Mouse (Mus musculus) CD4-positive helper T cell, adult 2 months (primary cell): Measurements from ENCODE around the gene Raf1.
A peak's percentile ranks its signal among the peaks of the same experiment; 100 is the strongest.
"Not testable (repeated sequence)": the region's sequence is repeated elsewhere in the genome, so short reads cannot be mapped to it uniquely, and the experiment has no call there.

Source experiments
- DNase-seq: peaks from one replicate; pipeline ENCODE4 v3.0.0-alpha.2; 2012; ENCODE audit warnings: low read depth, missing footprints, low spot score

Gene Raf1

DNA sequence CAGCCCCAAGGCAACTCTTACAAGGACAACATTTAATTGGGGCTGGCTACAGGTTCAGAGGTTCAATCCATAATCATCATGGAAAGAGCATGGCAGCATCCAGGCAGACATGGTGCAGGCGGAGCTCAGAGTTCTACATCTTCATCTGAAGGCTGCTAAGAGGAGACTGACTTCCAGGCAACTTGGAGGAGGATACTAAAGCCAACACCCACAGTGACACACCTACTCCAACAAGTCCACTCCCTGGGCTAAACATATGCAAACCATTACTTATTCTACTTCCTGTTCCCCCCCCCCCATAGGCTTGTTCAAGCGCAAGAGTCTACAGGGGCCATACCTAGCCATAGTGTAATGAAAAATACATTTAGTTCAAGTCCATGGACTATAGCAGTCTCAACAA is 7.8 kb upstream of the Raf1 start:
- DNase-seq, result no peak

DNA sequence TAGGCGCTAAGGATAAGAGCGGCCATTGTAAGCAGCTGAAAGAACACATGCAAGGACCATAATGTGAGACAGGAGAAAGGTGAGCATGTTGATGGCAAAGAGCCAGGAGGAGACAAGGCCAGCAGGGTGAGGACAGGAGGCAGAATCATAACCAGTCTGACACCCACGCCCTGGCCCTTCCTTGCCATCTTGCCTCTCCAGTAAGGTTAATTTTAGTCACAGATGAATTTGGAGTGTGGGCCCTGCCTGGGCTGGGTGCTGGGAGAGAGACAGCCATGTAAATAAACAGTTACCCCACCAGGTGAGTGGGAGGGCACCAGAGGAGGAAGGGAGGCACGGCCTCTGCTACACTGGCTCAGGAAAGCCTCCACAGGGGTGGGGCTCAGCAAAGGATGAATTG is 4.6 kb upstream of the Raf1 start:
- no peak for DNase-seq

DNA sequence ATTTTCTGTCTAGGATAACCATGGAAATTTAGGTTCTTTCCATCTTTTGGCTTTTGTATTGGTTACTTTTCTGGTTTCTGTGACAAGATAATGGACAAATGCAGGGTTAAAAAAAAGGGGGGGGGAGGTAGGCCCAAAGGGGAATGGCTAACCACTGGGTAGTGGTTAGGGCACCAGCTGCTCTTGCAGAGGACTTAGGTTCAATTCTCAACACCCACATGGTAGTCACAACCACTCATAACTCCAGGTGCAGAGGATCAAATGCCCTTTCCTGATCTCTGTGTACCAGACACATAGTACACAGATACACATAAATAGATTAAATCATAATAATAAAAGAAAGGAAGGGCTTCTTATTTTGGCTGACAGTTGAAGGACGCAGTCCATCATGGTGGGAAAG is 1.6 kb upstream of the Raf1 start:
- DNase-seq, result peak; percentile 58

DNA sequence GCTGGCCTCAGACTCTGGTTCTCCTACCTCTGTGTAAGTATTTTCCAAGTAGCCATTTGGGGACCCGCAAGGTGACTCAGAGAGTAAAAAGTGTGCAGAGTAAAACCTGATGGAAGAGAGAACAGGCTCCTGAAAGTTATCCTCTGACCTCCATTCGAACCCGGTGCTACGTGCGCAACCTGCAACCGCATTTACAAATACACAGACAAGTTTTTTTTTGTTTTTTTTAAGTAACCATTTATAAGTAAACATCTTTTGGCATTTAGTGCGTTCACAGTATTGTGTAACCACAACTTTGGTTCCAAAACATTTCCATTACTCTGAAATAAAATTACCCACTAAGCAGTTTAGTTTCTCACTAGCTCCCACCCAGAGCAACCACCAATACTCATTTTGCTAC is 1.0 kb upstream of the Raf1 start:
- DNase-seq, result peak; percentile 82

DNA sequence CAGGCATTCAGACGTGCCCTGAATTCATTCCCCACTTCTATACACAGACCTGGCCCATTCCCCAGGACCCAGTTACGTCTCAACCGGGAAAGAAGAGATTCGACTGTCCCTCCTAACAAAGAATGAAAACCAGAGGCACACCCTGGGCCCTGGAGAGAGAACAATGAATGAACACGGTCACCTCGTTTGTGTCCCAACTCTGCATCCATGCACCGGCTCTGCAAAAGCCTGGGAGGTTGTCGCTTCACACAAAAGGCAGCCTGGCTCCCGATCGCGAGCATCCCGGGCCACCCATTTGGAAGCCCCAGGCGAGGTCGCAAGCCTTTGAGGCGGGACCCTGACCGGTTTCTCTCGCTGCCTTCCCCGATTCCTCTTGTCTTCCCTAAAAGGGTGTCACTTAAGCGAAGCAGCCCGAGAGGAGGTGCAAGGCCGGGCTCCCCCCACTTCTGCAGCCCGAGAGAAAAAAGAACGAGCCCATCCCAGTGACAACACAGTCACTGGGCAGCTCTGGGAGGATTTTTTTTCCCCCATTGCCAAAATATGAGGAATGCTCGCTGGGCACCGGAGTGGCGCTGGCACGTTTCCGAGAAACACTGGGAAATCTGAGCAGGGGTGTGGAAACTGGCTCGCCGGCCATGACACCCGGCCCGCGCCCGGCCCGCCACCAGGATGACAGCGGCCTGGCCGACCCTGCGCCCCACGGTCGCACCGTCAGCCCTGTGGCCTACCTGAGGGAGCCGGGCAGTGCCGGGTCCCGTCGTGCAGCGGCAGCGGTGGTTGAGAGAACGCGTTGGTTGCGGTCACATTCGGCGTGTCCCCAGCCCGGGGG is 713 bp downstream of the Raf1 start:
- peak; percentile 54 for DNase-seq

DNA sequence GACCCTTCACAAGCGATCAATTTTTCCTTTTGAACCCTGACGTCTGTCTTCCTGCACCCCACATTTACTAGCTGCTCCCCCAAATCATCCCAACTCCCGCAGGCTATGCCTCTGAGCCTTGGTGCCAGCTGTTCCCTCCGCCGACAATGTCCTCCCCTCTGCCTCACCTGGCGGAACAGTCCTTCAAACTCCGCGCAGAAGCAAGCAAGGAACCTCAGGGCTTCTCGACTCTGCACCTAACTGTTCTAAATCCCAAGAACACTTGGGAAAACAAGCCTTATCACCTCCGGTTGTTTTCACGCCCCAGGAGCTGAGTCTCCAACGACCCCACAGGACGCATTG is 1.3 kb downstream of the Raf1 start:
- no peak for DNase-seq

DNA sequence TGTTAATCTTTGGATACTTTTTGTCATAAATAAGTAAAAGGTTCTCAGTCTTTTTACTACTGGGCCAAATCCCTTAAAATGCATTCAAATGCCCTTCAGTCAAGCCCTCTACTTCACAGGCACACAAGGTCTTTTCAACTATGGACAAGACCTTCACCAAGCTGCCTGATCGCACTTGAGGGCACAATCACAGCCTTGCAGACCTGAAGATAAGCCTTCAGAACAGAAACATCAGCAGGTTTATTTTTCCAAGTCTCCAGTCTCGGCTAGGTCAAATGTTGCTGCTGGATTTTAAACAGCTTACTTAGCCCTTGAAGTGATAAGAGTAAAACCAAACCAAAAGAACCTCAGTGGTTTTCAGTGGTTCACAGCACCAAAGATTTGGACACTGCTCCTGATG is 2.1 kb downstream of the Raf1 start:
- DNase-seq, result no peak

DNA sequence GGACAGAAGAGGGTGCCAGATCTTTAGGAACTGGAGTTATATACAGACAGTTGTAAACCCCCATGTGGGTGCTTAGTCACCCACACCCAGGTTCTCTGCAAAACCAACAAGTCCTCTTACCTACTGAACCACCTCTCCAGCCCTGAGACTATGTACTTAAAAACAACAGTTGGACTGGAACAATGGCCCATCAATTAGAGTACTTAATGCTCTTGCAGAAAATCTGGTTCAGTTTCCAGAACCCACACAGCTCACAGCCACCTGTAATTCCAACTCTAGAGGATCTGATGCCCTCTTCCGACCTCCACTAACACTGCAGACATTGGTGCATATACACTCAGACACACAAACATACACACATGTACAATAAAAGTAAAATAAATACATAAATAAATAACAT is 3.7 kb downstream of the Raf1 start:
- no peak for DNase-seq

DNA sequence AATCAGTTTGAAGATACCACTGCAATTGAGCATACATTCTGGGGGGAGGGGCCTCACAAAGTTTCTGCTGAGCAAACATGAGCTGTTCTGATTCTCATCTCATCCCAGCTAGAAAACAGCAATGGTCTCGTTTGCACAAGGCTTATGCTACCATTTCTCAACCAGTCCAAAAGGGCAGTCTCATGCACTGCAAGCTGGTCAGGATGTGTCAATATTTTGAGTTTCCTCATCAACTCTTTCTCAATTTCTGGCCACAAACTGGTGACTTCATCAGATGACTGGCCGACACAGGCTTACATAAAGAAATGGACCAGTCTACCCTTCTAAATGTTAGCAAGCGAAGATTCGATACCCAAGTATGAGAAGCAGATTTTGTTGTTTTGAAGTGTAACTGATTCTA is 9.8 kb downstream of the Raf1 start:
- DNase-seq, result no peak

DNA sequence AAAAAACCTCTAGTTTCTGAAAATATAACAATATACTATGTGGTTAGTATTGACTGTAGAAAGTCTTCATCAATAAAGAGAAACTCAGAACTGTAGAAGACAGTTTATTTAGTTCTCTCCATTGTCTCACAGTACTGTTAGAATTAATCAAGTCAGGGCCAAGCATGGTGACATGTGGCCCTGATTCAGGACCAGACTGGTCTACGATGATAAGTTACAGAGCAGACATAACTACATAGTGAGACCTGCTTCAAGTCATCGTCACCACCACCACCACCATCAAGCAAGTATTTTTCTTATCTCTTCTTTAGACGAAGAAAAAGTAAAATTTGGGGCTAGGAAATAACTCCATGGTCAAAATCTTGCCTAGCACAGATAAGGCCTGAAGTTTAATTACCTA is 12.2 kb downstream of the Raf1 start:
- DNase-seq, result no peak

DNA sequence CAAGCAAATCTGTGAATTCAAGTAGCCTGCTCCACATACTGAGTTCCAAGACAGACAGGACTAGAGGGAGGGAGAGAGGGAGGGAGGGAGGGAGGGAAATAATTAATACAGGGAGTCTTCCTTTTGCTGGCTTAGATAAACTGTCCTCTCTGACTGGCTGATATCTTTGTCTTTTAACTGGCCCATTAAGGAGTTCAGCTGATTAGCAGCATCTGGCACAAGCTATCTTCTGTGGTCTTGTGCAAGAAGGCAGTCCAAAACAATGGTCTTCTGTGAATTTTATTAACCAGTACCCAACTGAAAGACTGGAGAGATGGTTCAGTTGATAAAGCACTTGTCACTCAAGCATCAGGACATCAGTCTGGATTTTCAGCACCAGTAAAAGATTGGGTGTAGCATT is 17.6 kb downstream of the Raf1 start:
- no peak for DNase-seq

DNA sequence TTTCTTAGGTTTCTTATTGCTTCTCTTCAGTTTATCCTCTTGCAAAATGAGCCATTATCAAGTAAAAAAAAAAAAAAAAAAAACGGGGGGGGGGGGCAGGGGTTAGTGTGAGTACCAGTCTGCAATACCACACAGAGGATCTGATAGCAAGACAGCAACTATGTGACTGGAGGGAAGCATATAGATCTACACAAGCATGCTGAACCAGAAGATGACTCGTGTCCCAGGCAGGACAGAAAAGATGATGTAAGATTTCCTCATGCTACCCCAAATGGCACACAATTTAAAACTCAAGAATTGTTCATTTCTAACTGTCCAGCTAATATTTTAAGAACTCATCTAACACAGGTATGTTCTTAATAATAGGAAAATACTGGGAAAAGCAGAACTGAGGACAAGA is 22.5 kb downstream of the Raf1 start:
- no peak for DNase-seq

DNA sequence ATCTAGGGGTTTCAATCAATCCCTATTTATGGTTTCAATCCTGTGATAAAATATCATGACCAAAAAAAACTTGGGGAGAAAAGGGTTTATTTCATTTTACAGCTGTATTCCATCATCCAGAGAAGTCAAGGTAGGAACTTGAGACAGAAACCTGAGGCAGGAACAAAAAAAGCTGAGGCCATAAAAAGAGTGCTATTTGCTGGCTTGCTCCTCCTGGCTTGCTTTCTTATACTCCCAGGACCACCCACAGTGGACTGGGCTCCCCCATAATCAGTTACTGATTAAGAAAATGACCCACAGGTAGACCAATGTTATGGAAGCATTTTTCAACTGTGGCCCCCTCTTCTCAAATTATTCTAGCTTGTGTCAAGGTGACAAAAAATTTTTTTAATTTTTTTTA is 24.7 kb downstream of the Raf1 start:
- DNase-seq, result no peak

DNA sequence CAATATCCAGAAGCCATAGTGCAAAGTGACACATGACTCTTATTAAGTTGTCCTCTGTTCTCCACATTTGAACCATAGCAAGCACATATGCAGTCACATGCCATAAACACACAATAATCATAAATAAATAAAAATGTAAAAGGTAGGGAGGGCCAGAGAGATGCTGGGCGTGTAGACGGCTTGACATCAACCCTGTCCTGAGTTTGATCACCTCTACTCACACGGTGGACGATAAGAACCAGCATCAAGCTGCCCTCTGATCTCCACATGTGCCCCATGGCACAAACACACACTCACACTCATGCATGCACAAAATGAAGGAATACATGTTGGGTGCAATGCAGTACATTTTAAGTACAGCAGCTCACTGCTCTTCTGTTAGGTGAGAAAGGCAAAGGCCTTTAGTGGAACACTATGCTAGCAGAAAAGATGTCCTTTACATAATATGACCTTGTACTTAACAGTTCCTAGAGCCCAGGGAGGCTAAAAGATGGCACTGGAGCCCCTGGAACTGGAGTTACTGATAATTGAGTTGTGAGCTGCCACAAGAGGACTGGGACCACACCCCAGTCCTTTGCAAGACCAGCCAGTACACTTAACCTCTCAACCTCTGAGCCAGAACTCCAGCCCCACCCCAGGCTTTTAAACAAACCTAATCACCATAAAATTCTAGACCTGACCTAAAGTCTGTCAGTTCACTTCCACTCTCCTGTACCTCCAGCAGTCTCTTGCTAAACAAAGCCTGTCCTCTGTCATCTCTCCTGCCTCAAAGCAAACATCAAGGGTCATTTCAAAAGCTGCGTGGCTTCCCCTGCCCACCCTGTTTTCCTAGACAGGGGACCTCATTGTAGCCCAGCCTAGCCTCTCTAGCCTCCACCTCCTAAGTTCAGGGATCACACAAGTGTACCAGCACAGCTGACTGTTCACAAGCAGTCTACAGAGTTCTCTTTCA is 25.7 kb downstream of the Raf1 start:
- no peak for DNase-seq

DNA sequence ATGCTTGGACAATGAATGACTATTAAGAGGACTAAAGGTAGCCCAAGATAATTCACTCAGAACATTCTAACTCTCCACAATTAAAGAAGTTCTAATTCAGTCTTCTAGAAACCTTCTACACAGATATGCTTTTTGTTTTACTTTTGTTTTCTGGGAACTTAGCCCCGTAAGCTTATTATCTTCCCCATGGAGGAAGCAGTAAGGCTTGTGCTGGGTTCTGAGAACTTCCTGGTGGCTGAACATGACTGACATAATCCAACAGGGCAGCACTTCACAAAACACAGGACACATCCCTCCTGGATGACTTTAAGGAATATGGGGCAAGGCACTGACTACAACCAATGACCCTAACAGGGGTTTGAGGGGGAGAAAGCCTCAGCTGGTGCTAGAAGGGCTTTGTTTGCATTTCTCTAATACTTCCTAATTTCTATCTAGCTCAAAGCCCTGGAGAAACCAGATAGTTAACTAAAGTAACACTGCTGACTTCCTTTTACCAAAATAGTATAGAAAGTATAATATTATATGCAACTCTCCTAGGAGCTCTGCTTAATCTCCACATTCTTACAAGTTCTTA is 26.6 kb downstream of the Raf1 start:
- DNase-seq, result peak; percentile 20

DNA sequence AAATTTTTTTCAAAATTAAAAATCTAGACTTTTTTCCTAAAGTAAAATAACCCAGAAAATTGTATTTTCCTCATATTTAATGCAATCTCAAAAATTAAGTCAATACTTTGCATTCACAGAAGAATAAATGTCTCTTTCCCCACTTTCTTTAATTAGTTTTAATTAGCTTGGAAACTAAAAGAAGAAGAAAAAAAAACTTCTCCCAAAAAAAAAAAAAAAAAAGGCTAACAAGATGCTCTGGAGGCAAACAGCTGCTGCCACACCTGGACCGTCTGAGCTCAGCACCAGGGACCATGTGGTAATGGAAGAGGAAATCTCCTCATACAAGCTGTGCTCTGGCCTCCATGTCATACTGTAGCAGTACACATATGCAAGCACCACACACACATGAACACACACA is 33.1 kb downstream of the Raf1 start:
- DNase-seq, result no peak

DNA sequence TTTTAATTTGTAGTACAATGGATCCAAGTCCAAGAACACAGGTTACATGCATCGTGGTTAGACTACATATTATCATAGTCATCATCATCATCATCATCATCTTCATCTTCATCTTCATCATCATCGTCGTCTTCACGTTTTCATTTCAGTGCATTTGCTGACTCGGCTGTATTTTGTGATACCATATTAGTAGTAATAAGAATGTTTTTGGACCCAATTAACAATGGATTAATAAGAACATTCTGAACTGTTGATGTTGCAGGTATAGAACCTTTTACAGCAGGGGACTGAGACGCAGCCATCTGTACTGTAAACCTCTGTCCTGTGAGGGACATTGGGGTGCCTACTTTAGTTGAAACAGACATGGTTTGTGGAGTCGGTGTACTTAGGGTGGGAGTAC is 38.2 kb downstream of the Raf1 start:
- not testable (repeated sequence) for DNase-seq

DNA sequence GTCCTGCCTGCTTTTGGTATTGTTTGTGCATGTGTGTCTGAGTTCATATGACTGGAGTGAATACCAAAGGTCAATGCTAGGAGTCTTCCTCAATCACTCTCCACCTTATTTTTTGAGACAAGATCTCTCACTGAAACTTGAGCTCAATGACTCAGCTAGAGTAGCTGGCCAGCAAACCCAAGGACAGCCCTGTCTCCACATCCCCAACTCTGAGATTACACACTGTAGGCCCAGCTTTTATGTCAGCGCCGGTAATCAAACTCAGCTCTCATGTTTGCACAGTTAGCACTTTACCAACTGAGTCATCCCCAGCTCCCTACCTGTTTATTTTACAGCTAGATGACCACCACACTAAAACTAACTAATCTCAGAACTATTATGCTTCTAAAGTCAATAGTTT is 42.4 kb downstream of the Raf1 start:
- no peak for DNase-seq

DNA sequence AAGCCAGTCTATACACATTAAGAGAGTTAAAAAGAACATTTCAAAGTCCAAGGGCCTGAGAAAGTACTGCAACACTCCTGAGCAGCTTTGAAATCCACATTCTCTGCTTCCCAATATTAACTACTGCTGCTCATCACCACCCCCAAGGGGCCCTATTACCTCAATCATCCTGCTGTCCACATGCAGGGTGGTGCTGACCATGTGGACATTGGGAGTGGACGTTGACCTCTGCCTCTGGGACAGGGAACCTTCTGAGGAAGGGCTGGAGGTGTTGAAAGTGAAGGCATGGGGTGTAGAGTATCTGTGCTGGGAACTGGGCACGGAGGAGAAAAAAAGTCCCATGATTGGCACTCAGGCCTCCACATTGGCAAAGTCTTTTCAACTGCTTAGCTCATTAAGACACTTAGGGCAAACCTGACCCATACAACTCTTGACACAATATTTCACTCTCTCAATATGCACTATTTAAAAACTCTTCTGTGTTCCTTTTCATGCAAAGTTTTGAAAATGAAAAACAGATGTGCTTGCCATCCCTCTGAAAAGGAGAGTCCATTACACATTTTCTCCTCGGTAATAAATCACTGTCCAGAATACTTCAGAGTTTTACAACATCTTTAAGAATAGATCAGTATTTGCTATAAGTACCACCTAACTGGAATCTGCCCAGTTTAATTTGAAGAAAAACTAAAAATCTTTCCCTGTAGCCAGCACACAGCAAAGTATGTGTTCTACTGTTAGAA is 45.2 kb downstream of the Raf1 start:
- no peak for DNase-seq

DNA sequence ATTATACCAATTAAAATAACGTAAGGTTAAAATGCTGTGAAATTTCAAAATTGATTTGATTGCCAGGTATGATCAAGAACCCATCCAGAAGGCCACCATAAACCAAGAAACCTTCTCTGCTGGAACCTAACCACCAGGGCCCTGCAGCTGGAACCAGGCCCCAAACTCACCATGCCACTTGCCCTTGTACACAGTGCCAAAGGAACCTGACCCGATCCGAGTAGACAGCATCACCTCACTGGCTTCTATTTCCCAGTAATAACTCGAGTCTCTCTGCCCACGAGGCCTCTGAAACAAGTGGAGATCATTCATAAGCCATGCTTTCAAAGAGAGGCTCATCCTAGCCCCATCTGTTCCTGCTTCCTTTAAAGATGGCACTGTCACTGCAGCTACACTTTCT is 50.3 kb downstream of the Raf1 start:
- DNase-seq, result no peak

DNA sequence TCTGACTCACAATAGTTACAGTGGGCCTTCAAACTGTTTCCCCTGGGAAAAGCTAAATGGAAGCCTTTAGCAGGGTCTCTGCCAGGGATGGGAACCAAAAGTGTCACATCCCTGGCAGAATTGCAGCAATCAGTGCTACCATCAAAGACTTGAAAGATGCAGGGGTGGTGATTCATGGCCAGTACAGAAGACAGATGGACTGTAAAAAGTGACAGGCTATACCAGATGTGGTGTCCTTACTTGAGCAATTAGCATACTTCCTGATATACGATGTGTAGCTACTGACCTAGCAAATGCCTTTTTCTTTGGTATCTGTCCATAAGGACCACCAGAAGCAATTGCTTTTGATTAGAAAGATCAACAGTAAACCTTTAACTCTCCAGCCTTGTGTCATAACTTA is 55.5 kb downstream of the Raf1 start:
- no peak for DNase-seq

DNA sequence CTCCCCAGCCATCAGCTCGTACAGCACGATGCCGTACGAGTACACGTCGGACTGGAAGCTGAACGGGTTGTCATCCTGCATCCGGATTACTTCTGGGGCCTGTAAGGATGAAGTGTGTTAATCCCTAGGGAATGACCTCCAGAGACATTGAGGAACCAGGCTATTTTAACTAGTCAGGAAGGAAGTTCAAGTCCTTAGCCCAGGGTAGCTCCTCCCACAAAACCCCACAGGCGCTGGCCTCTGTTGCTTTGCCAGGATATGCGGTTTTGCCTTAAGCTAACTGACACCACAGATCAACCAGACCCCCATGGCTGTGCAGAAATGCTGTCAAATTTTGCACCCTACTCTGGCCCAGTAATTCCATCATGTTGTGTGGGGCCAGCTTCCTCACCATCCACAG is 56.6 kb downstream of the Raf1 start:
- DNase-seq, result peak; percentile 31
